Mouse (Mus musculus) kidney, postnatal 25 days (tissue): ENCODE results near the gene Crk.

Source experiments
- DNase-seq, 2 experiments: peaks; one replicate each; pipeline ENCODE4 v3.0.0; 2021; ENCODE audit warnings: mixed read lengths in 2 of 2

The Crk gene

GRCm38 (mm10) chr11:75655621-75656545 lies 23.2 kb upstream of the Crk start:
- DNase-seq = peak; percentile 76 to 92

DNA sequence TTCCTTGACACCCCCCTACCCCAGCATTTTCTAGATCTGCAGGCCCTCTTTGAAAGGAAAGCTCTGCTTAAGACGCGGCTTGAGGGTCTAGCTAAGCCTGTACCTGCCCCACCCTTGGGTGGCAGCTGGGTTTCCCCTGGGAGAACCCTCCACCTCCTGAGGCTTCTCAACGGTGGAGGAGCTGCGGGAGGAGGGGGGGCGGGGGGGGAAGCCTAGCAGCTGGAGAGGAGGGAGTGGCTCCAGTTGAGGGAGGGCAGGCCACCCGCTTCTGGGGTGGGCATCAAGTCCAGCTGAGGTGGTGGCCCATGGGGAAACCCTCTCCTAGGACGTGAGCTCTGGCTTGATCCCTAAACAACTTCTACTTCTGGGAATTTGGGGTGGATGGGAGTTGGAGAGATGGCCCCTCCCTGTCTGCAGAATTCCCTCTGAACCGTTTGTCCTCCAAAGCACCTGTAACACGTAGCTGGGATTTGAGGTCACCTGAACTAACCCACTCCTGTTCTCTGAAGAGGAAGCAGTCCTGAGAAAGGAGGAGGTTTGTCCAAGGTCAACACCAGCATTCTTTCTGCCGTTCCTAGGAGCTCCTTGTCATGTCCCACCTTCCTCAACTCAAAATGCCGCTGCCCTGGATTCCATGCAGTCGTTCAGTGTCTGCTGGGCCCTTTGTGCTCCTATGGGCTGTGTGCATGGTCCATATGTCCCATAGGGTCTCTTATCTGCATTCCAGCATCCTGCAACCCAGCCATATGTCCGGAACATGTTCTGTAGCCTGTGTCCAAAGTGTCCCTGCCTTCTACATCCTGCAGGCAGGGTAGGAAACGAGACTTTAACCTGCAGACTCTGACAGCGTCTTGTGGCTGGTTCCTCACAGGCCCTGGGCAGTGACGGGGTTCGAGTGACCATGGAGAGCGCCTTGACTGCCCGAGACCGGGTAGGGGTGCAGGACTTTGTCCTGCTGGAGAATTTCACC lies 22.2 kb upstream of the Crk start:
- DNase-seq = peak in 1 of 2 experiments; percentile 58

- no peak for DNase-seq
Observed at GRCm38 (mm10) chr11:75657841-75658240, 21.2 kb upstream of the Crk start.

- no peak for DNase-seq
Observed at GRCm38 (mm10) chr11:75658311-75658710, 20.7 kb upstream of the Crk start.

GRCm38 (mm10) chr11:75658996-75659750 lies 19.9 kb upstream of the Crk start:
- no peak for DNase-seq

- DNase-seq = no peak
Observed at GRCm38 (mm10) chr11:75660081-75660590, 18.9 kb upstream of the Crk start.

GRCm38 (mm10) chr11:75660941-75661800 lies 17.9 kb upstream of the Crk start:
- no peak for DNase-seq

DNA sequence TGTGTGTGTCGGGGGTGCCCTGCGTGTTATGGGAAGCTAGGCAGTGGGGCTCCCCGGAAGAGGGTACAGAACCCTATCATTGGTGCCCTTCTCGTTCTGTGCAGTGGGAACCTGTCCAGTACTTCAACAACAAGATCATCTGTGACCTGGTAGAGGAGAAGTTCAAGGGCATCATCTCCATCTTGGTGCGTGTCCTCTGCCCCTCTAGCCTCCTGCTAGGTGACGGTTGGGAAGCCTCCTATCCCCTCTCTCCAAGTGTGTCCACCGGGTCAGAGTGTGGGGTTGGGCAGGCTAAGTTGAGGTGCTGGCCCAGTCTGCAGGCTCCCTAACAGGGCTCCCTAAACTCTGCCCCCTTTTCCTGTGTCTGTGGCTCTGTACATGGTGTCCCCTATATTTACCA lies 16.9 kb upstream of the Crk start:
- no peak for DNase-seq

GRCm38 (mm10) chr11:75666296-75666695 lies 12.8 kb upstream of the Crk start:
- DNase-seq = peak in 1 of 2 experiments; percentile 23

GRCm38 (mm10) chr11:75668621-75669020 lies 10.4 kb upstream of the Crk start:
- no peak for DNase-seq

DNA sequence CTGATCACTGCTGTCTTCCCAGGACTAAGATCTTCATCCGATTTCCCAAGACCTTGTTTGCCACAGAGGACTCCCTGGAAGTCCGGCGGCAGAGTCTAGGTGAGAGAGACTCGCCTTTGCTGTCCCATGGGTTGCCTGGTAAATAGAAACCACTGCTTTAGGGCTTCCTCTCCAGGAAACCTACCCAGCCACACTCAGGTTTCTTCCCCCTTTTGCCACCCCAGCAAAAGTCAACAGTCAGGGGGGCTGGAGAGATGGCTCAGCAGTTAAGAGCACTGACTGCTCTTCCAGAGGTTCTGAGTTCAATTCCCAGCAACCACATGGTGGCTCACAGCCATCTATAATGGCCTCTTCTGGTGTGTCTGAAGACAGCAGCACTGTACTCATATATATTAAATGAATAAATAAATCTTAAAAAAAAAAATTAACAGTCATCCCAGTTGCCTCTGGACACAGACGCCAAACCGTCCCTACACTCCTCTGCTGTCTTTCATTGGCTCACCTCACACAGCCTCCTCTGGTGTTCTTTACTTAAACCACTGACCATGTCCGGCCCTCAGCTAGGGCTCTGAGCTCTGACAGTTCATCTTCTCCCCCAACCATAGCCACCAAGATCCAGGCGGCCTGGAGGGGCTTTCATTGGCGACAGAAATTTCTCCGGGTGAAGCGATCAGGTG lies 9.7 kb upstream of the Crk start:
- no peak for DNase-seq

- no peak for DNase-seq
Observed at GRCm38 (mm10) chr11:75669853-75670200, 9.2 kb upstream of the Crk start.

DNA sequence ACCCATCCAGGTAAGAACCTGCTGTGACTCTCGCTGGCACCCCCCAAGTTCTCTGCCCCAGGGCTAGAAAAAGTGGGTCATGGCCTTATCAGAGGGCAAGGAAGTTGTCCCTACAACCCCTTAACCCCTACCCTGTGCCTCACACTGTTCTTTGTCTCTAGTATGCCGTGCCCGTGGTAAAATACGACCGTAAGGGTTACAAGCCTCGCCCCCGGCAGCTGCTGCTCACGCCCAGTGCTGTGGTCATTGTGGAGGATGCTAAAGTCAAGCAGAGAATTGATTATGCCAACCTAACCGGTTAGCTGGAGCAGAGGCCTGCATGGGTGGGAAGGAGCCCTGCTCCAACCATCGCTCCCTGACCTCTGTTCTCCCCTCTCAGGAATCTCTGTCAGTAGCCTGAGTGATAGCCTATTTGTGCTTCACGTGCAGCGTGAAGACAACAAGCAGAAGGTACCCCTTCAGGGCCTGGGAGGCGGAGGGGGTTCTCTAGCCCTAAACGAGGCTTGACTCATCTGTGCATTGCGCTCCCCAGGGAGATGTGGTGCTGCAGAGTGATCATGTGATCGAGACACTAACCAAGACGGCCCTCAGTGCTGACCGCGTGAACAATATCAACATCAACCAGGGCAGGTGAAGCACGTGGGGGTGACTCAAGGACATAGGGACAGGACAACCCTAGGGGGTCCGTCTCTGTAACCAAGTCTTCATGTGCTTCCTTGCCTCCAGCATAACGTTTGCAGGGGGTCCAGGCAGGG lies 7.5 kb upstream of the Crk start:
- DNase-seq = no peak

- no peak for DNase-seq
Observed at GRCm38 (mm10) chr11:75673411-75673810, 5.6 kb upstream of the Crk start.

DNA sequence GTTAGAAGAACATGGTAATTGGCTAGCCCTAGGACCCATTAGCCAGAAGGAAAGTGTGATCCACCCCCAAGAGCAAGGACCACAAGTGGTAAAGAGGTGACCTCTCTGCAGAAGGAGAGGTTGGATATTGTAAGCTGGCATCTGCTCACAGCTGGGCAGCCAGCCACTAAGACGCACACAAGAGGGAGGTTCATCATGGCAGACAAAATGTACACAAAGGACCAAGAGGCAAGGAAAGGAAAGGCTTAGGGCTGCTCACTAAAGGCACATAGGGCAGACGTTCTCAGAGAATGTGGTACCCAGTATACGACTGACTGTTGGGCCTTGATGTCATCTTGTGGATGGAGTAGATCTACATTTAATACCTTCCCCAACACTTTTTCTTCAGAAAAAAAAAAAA lies 4.2 kb upstream of the Crk start:
- DNase-seq = no peak

DNA sequence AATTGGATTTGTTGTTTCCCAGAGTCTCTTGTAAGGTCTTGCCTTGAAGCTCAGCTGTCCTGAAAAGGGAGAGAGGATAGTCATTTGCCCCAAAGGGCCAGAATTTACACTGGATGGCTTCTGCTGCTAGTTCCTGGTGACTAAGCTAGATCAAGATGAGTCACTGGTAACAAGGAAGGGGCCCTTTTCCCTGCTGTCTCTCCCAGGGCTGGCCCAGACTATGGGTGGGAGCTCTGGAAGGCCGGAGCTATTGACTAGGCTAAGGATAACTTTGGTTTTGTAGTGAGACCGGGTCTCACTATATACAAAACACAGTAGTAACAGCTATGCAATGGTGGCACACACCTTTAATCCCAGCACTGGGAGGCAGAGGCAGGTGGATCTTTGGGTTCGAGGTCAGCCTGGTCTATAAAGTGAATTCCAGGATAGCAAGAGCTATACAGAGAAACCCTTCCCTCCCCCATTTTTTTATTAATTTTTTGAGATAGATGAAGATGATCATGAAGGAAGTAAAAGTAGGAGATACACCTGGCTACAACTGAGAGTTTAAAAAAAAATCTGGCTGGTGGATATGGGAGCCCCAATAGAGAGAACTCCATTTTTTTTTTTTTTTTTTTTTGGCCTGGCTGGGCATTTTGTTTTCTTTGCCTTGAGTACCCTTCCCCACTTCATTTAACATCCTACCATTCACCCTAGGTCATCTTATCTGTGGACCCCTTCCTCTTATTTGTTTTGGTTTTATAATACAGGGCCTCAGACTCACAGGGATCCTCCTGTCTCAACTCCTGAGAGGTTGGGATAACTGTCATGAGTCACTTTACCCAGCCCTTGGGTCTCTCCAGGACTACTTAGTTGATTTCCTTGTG lies 945 bp upstream of the Crk start:
- no peak for DNase-seq

- DNase-seq = peak; percentile 60 to 81
Observed at GRCm38 (mm10) chr11:75679439-75680171, 546 bp downstream of the Crk start.

GRCm38 (mm10) chr11:75684462-75684861 lies 5.4 kb downstream of the Crk start:
- DNase-seq = no peak
